Mouse (Mus musculus) telencephalon, adult 2 months (tissue): ENCODE data around the gene Omp.
A peak's percentile ranks its signal among the peaks of the same experiment; 100 is the strongest.
"Not testable (repeated sequence)": the region's sequence is repeated elsewhere in the genome, so short reads cannot be mapped to it uniquely, and the experiment has no call there.

Experiments used
- DNase-seq: peaks from one replicate; pipeline ENCODE4 v3.0.0-alpha.2; 2011; ENCODE audit warnings: low read depth, low spot score

Omp gene

GRCm38 (mm10) chr7:98145402-98145801 is at the start of gene Omp:
TSS of gene Omp (minus strand) at chr7:98145502.
- DNase-seq, result no peak

DNA sequence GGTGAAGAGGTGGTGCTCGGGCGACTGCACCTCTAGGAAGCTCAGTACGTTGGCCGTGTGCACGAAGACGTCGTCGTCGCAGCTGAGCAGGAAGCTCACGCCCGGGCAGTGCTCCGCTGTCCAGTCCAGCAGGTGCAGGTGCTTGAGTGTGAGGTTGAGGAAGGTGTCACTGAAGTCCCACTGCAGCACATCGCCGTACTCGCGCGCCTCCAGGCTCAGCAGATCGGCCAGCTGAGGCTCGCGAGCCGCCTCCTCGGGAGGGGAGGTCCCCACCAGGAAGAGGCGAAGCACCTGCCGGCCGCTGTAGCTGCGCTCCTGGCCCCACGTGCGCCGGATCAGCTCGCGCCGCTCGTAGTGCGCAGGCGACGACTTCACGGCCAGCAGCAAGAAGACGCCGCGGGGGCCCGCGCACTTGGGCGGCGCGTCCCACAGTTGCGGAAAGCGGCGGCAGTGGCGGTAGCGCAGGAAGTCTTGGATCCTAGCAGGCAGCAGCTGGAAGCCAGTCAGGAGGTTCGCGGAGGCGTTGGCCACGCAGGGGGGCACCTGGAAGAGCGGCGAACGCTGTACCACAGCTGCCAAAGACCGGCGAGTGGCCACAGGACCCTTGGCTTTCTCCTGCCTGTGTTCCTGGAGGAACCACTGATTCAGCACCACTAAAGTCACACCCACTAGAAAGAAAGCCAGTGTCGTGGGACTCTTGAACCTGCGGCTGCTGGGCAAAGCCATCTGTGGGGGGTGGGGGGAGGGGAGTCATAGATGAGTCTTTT is 48.9 kb upstream of the Omp start:
- DNase-seq, result no peak

GRCm38 (mm10) chr7:98193515-98194025 is 48.3 kb upstream of the Omp start:
- DNase-seq, result no peak

GRCm38 (mm10) chr7:98191571-98192250 is 46.4 kb upstream of the Omp start:
- no peak for DNase-seq

DNA sequence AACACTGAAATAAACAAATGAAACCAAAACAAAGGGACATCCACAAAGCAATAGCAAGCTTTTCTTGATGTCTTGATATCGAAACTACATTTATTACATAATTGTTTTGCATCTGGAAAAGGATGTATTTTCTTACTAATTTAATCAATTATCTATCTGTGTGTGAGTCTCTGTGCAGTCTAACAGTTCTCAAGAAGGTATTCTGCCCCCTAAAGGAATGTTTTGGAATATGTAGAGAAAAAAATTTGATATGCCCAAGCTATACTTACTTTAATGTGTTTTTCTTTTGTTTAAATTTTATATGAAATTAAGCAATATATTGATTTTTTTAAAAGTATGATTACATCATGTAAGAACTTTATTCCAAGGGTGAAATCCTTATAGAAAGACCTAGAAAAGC is 45.3 kb upstream of the Omp start:
- DNase-seq, result no peak

DNA sequence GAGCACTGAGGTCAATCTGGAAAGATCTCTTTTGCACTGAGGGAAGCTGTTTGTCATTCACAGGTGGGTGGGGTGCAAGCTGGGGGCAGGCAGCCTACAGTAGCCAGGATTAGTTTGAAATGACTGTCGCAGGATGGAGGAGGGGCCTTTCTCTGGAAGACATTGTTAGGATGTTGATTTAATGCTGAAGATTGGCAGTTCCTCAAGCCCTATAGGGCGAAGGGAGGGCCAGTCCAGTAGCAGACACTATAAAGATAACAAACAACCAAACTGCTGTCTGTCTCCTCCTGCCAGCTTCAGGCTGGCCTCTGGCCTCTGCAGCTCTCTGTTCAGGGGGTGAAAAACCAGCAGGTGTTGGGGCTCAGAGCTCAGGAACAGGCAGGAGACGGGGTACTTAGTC is 44.4 kb upstream of the Omp start:
- DNase-seq, result no peak

GRCm38 (mm10) chr7:98188680-98189079 is 43.4 kb upstream of the Omp start:
- no peak for DNase-seq

DNA sequence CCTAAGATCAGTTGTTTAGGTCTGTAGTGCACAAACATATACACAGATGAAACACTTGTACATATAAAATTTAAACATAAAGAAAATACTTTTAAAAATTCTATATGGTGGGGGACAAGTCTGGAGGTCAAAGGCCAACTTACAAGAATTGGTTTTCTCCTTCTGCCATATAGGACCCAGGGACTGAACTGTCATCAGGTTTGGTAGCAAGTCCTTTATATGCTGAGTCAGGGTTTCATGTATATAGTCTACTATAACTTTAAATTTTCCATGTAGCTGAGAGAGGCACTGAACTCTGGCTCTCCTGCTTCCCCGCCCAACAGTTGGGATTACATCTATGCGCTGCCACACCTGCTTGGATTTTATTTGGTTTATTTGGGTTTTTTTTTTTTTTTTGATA is 42.9 kb upstream of the Omp start:
- DNase-seq, result no peak

GRCm38 (mm10) chr7:98187332-98187731 is 42.0 kb upstream of the Omp start:
- not testable (repeated sequence) for DNase-seq

DNA sequence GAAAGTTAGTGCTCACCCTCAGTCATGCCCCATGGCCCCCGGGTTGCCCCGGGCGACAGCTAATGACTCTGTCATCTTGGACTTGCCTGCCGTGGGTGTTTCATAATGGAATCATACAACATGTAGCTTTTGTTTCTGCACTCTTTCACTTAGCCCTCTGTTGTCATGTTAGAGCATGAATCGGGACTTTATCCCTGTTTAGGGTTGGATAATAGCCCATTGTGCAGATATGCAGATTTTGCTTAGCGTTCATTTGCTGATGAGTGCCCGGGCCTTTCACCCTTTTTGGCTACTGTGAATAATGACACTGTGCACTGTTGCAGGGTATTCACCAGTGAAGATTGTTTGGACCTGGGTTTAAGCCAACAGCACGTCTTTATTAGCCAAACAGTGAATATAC is 41.3 kb upstream of the Omp start:
- DNase-seq, result peak; percentile 60

- no peak for DNase-seq
Observed at GRCm38 (mm10) chr7:98185326-98185725, 40.0 kb upstream of the Omp start.

DNA sequence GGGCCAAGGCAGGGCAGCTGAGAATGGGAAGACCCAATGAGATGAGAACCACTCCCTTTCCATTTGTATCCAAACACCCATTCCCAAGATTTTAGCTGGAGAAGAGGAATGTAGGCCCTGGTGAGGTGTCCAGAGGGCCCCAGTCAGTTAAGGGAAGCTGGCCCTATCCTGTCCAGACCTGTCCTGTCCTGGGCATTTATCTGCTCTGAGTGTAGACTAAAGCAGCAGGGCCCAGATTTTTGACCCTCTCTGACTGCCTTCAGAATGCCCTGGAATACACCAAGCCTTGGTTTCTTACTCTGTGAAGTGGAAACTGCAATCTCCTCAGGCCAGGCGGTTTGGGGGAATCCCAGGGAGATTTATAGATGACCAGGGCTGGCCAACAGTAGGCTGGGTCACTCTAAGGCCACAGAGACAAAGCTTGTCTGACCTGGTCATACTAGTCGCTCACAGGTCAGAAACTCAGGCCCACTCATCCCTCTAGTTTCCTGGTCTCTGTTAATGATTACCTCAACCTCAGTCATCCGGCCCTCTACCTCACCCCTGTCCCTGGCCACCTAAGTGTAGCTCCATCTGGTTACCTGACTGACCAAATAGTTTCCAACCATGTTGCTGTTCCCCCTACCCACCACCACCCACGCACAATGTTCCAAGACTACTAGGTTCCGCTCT is 33.4 kb upstream of the Omp start:
- no peak for DNase-seq

DNA sequence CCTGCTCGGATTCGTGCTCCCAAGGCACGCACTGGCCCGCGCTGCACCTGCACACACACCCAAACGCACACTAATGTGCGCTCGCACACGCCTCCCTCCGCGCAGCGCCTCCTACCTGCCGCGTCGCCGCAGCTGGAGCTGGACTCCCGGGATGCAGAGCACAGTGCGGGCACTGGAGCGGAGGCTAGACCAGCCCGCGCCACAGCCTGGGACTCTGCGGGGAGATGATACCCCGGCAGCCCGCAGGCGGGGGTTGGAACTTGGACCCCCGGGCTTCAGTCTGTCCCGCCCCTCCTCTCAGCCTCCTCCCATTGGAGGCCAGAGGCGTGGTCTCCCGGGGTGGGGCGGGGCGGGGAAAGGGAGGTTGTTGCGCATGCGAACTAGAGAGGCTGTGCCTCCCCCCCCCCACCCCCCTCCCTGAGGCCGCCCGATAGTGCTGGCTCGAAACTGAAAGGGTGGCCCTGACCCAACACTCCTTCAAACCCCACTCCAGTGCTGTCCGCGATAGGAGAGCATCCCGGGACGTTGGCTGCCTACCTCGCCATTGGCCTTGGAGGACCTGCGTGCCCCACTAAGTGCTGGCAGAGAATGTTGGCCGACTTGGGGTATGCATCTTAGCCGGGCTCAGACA is 32.7 kb upstream of the Omp start, which contains the start of gene Capn5:
Gene Capn5 (minus strand): TSS at position 346 of the 631 bp plus-strand sequence.
- peak; percentile 52 for DNase-seq

GRCm38 (mm10) chr7:98177566-98177928 is 32.2 kb upstream of the Omp start:
- DNase-seq, result no peak

DNA sequence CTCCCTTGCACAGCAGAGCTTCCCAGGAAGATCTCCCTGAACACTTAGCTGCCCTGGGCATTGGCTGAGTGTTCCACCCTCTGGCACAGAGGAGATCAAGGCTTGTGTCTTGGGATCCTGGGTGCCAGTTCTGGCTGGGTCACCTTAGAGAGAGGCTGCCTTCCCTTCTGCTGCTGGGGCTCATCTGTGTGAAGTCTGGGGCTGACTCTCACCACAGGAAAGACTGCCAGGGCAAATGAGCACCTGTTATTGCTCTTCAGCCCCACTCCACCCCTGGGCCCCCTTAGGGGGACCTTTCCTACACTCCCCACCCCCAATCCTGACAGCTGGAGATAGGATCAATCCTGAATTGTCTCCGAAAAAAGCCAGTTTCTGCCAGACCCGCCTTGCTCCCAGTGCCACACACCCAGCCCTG is 31.8 kb upstream of the Omp start:
- no peak for DNase-seq

DNA sequence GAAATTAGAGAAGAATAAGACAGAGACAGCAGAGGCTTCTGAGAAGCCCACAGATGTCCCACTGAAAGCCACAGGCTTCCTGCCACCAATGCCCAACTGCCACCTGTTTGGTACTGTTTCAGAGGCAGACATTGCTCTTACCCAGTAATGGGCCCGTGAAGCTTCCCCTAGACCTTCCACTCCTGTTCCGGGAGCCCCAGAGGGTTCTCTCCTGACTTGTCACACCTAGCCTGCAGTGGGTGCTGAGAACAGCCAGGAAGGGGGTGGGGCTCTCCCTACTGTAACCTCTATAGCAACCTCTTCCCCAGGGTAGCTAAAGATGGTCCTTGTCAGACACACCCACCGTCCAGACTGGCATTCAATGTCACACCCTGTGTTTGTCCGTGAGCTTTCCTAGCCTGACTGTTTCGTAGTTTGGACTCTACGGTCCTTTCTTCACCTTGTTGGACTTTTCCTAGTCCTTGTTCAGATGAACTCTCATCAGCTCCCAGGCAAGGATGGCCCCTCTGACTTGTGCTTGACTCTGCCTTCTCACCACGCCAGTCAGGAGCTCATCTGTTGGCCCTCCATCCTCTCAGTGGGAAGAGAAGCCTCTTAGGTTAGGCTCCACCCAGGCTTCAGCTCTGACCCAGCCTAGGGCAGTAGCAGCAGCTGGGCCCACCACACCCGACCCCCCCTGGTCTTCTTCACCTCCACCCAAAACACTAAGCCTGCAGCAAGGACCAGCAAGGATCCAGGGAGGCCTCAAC is 31.2 kb upstream of the Omp start:
- no peak for DNase-seq

DNA sequence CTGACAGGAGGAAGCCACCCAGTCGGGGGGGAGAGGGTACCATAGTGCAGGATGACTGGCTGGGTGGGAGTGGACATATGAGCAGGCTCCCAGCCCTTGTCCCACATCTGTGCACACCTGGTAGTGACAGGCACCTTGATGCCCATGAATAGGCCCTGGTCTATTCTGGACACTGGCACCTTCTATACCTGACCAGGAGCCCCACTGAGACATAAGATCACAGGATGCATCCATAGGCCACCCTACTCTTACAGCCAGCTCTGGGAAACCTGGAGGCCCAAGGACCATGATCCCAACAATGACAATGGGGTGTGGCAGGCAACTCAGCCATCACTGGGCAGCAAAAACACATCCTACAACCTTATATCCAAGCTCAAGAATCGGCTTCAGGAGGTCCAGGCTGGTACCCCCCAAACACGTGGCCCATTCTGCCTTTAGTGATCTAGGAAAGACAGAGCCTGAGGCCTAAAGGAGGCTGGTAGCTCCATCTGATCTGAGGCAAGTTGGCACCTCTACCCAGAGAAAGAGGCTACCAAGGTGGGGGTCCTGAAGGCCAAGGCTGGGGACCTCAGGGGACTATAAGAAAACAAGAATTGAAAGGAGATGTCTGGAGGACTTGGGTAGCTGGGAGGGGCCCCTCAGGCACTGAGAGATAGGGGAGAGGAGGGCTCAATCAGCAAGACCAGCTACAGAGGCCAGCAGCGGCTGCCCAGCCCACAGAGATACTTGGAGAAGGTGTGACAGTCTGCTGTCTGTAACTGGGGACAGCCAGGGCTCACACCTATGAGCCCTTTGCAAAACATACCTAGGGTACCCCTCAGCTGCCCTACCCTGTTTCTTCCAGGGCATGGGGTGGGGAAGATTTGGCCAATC is 29.8 kb upstream of the Omp start:
- DNase-seq, result no peak

DNA sequence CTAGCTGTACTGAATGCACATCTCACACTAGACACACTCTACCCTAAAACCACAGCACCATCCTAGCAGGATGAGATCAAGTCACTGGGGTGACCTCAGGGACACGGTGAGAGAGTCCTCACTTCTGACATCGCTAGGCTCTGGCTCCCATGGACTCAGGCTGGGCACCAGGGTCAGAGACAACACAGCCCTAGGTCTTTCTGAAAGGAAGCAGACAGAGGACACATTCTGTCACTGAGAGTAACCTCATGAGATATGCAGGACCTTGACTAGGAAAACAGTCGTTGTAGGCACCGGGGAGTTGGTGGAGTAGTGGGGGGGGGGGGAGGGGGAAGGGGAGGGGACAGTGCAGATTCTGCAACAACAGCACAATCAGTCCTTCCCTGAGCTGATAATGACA is 28.1 kb upstream of the Omp start:
- DNase-seq, result no peak

DNA sequence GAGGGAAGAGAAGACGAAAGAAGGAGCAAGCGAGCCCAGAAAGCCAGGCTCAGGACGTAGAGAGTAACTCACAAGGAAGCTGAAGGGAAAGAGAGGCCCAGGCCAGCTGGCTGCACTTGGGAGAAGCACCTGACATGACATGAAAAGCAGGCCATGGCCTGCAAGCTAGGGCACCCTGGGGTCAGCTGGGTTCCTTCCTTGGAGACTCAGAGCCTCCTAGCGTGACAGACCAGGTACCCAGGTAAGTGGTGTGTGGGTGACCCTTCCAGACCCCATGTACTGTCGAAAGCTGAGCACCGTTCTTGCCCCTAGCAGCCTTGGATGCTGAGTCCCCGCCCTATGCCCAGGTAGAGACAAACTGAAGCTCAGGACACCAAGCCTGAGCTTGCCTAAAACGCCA is 27.4 kb upstream of the Omp start:
- DNase-seq, result no peak
